Mouse (Mus musculus) right cerebral cortex, adult 2 months (tissue): ENCODE measurements around the gene Cib1.

Source experiments
- DNase-seq, 2 experiments: peaks; one replicate each; pipeline ENCODE4 v3.0.0; 2021 to 2022; ENCODE audit warnings: low spot score in 2 of 2

Cib1 gene

GRCm38 (mm10) chr7:80201888-80202540, 30.6 kb downstream of the Cib1 start:
- DNase-seq: no peak

- DNase-seq: no peak
These were observed 31.6 kb downstream of the Cib1 start for GRCm38 (mm10) chr7:80200963-80201539.

DNA sequence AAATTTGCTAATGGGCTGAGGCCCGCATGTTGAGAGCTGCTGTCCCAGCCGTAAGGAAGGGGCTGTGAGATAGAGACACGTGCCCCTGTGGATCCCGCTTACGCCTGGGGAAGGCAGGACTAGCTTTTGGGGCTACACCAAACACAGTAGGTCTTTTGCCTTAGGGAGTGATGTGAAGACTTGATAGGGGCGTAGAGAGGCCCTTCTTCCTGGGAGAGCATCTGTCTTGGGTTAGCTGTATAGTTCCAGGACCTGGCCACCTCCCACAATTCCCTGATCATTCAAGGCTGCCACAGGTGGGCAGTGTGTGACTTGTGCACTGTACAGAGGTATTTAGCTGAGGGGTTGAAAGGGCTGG, 32.0 kb downstream of the Cib1 start:
- DNase-seq: no peak

DNA sequence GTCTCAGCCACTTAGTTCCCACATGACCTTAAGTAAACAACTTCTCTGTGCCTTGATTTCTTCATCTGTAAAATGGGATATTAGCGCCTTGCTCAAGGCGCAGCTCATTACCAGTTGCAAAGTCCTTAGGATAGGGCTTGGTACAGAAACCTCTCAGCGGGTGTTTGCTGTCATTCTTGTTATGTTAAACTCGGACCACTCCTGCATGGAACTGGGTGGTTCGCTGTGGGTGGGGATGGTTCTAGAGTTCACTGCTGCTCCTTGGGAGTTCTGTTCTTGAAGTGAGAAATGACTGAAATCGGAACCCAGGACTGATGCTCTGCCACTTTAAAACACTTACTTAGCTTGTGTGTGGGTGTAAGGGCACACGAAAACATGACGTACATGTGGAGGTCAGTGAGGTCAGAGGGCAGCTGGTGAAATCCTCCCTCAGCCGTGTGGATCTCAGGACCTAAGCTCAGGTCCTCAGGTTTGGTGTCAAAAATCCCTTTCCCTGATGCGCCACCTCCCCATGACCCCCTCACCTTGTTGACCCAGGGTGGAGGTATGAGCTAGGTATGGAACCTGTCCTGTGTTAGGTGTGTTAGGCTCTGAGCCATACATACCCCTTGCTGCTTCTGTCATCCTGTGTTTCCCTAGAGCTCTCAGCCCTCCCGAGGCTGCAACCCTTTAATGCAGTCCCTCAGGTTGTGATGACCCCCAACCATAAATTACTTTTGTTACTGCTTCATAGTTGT, 32.6 kb downstream of the Cib1 start:
- no peak for DNase-seq

DNA sequence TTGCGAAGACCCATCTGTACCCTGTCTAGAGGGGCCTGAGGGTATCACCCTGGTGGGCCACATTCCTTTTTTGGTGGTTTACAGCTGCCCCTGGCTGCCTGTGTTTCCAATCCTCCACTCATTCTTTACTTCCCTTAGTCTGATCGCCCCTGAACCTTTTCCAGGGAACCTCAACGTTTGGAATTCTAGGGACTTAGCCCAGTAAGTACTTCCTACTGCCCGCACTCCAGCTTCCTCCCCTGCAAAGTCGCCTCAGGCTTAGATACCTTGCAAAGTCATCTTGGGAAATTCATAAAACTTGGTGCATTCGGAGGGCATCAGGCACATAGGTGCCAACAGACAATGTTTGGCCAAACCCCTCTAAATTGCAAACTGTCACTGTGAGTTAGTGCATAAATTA, 33.3 kb downstream of the Cib1 start:
- no peak for DNase-seq

DNA sequence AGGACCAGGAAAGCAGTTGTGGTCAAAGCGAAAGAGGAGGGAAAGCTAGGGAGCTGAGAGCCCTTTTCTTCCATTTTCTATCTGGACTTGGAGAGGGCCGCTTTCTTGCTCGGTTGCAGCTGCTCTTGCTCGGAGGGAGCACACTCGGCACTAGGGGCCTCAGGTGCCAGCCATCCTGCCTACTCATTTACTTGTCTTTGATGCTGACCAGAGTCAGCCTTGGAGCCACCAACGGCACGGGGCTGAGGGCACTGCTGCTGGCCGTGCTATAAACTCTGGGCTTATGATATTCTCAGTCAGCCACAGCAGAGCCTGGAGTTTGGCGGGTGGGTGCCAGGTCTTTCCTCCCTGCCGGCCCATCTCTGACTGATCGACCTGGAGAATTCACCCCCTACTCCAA, 33.8 kb downstream of the Cib1 start:
- no peak for DNase-seq

- DNase-seq: peak; percentile 72 to 80
These were observed 34.5 kb downstream of the Cib1 start for GRCm38 (mm10) chr7:80197941-80198778.

DNA sequence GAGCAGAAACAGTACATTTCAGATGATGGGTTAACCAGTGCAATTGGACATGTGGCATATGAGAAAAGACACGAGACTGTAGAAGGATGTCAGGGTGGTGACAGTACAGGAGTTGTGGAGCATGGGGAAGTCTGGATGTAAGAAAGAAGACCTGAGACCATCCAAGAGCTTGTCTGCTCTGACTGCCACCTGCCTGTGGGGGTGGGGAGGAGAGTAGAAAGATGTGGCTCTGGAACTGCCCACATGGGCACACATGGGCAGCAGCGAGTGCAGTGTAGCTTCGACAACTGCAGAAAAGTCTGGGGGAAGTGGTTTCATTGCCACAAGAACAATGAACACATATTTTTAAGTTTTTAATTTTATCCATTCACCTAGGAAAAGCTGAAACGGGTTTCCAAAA, 35.2 kb downstream of the Cib1 start:
- no peak for DNase-seq

DNA sequence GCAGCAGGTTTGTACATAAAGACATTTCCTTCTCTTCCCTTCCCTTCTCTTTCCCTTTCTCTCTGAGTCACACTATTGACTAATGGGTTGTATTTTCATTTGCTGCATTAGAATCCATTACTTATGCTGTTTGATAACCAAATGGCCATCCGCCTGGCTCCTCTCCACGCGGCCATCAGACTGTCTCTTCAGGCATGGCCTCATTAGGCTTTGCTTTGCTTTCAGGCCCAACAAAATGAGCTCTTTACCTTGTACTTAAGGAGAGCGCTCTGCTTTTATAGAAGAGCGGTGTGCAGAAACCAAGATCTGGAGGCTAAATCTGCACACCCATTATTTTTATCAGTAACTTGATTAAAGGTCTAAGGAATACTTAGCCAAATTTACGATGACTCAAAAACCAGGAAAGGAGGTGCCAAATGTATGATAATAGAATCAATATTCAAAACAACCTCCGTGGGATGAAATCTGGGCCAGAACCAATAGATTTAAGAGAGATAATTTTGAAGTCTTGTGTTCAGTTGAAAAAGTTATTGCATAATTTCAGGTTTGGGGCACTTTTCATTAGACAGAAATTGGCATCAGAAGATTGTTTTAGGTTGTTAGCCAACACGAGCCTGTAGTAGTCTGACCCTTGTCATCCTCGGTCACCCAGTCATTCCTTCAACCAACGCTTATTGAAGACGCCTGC, 36.9 kb downstream of the Cib1 start:
- no peak for DNase-seq

DNA sequence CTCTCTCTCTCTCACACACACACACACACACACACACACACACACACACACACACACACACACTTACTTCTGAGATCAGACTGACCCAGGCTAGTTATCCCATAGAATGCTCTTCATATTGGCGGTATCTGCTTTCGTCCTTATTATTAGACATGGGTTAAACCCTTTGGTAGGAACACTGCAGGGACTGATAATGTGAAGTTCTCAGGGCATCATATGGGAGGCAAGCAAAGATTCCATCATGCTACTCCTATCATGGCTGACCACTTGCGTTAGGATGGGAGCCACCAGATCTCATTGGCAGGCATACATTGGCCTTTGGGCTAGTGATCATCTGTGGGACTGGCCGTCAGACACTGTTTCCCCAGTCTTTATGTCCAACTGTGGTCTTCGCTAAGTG, 37.5 kb downstream of the Cib1 start:
- no peak for DNase-seq

- DNase-seq: no peak
These were observed 38.5 kb downstream of the Cib1 start for GRCm38 (mm10) chr7:80193941-80194739.

DNA sequence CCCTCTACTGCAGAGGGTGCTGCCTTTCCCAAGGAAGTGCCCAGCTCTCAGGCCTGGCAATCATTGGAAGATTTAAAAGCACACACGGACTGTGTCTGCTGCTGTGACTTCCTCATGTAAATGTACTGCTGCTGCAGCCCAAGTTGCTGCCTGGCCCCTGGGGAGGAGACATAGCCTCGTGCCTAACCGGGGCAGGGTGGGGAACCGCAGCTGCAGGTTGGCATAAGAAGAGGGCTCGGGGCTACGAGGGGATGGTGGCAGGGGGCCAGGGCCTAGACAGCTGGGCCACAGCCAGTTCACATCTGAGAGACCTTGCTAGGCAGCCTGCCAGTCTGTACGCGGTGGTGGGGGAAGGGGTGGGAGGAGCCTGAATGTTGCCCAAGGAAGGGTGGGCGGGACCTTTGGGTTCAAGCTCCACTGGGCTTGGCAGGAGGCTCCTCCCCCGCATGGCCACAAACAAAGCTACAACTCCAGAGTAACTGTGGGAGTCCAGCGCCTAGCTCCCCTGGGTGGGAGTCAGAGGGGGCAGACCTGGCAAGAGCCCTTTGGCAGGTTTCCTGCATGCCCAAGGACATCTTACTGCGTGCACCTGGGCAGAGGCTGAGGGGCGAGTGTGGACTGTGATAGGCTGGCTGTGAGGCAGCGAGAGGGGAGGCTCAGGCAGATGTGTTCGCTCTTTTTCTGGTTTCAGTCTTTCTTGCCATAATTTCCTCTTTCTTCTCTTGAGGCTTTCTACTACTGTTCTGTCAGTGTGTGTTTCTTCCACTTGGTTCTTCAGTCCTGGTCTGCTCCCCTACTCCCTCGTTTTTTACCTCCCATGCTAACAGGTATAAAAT, 40.2 kb downstream of the Cib1 start:
- DNase-seq: peak; percentile 46 to 63

DNA sequence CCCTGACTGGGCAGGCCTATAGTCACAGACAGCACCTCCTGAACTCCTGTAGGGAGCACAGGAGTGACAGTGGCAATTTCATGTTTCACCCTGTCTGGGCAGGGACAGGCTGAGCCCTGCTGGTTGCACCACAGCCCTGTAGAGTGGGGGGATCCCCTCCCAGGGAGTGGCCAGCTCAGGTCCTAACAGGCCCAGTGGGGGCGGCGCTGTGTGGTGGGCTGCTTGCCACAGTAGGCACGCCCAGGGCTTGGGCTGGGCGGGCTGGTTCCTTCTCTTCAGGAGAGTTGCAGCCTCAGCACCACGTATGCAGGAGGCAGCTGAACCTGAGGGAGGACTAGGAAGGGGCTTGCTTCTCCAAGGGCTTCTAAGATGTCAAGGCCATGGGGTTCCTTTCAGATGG, 41.2 kb downstream of the Cib1 start:
- no peak for DNase-seq

DNA sequence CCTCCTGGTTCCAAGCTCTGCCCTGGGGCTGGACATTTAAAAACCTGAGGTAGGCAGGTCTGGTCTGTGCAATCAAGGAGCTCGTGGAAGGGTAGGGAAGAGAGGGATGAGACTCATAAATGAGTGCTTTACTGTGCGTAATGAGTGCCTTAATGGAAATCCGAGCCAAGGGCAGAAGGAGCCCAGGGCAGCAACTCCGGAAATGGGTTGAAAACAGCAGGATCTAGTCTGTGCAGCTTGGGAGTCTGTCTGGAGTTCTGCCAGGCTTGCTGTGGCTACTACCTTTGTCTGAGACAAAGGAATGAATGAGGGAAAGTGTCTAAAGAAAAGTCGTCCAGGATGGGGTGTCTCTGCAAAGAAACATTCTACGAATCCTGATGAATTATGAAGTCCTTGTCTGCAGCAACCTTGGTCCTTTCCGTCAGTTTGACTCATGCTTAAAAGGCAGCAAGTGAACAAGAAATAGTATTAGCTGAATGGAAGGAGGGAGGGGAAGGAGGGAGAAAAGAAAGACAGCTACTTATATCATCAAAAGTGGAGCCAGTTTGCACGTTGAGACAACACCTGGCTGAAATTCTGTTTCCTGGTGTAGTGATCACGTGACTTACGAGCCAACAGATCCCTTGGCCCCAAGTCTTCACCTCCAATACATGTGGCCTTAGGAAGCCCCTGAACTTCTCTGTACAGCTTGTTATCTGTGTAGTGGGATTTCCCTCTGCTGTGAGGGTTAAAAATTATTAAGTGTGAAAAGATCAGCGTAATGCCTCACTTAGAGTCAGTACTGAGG, 43.3 kb downstream of the Cib1 start:
- no peak for DNase-seq

- no peak for DNase-seq
These were observed 44.0 kb downstream of the Cib1 start for GRCm38 (mm10) chr7:80188579-80189125.

DNA sequence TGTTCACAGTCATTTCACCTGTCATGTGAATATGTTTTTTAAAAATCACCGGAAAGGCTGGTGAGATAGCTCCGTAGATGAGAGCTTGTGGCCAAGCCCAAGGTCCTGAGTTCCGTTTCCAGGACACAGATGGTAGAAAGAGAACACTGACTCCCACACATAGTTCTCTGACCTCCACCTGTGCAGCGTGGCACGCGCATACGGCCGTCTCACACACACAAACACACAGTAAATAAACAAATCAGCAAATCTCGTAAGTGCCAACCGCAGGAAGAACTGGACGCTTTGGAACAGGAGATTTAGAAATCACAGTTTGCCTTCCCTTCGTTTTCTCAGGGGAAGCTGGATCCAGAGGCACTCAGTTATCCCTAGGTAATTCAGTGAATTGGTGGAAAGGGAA, 45.1 kb downstream of the Cib1 start:
- DNase-seq: no peak

- peak; percentile 91 to 96 for DNase-seq
These were observed 45.9 kb downstream of the Cib1 start, which contains the start of gene Sema4b for GRCm38 (mm10) chr7:80186531-80187296. Sema4b (plus strand) TSS chr7:80186841.

GRCm38 (mm10) chr7:80186021-80186420, 46.6 kb downstream of the Cib1 start:
- no peak for DNase-seq
